Mouse (Mus musculus) MEL (cell line): ENCODE data around the gene Btn2a2. TPM values are rescaled to one million over a fixed set of nuclear protein-coding genes. Genes with fewer than 3 reads are reported as not detected.

ENCODE experiments used
- DNase-seq: peaks from one replicate; pipeline ENCODE4 v3.0.0; 2011; ENCODE audit warnings: low read depth, low spot score
- H3K27ac ChIP-seq: 2 replicates; pipeline ENCODE4 v1.5.1; 2012; ENCODE audit warnings: low read depth, mild to moderate bottlenecking, control low read depth, low read length, moderate library complexity; ENCODE audit not compliant: control insufficient read depth
- H3K27me3 ChIP-seq, 2 experiments: fragments of 150-350 bp in 1 of 2; sonication (generic) in 1 of 2; 2 replicates each; pipeline ENCODE4 v1.6.1; 2012; ENCODE audit warnings: low read length in 2 of 2, mild to moderate bottlenecking in 2 of 2, improper control_type of control experiment in 1 of 2, moderate library complexity in 1 of 2; ENCODE audit not compliant: insufficient read depth in 2 of 2, control insufficient read depth in 1 of 2
- H3K36me3 ChIP-seq, 2 experiments: 2 replicates each; pipeline ENCODE4 v1.6.1; 2012 to 2014; ENCODE audit warnings: low read length in 2 of 2, improper control_type of control experiment in 1 of 2, inconsistent platforms in 1 of 2, mild to moderate bottlenecking in 1 of 2; ENCODE audit not compliant: insufficient read depth in 2 of 2, control insufficient read depth in 1 of 2
- H3K4me1 ChIP-seq, 2 experiments: fragments of 150-350 bp in 1 of 2; sonication (generic) in 1 of 2; 2 replicates each; pipeline ENCODE4 v1.6.1; 2012; ENCODE audit warnings: low read length in 2 of 2, improper control_type of control experiment in 1 of 2, mild to moderate bottlenecking in 1 of 2; ENCODE audit not compliant: insufficient read depth in 2 of 2, control insufficient read depth in 1 of 2
- H3K4me3 ChIP-seq, 2 experiments: fragments of 150-350 bp in 1 of 2; sonication (generic) in 1 of 2; 2 replicates each; pipeline ENCODE4 v1.5.1; 2012; ENCODE audit warnings: low read depth in 2 of 2, low read length in 2 of 2, mild to moderate bottlenecking in 2 of 2, moderate library complexity in 2 of 2, control low read depth in 1 of 2, improper control_type of control experiment in 1 of 2; ENCODE audit not compliant: control insufficient read depth in 1 of 2, insufficient read depth in 1 of 2
- H3K79me2 ChIP-seq: 2 replicates; pipeline ENCODE4 v1.6.1; 2012; ENCODE audit warnings: mild to moderate bottlenecking, low read length, moderate library complexity; ENCODE audit not compliant: control insufficient read depth, poor library complexity, insufficient read depth
- H3K9ac ChIP-seq: 2 replicates; pipeline ENCODE4 v1.6.1; 2012; ENCODE audit warnings: low read depth, mild to moderate bottlenecking, control low read depth, low read length, moderate library complexity; ENCODE audit not compliant: control insufficient read depth, poor library complexity, severe bottlenecking
- H3K9me3 ChIP-seq: fragments of 150-350 bp; sonication (generic); replicated peaks from 2 replicates; pipeline ENCODE4 v1.6.1; 2012; ENCODE audit warnings: mild to moderate bottlenecking, low read length, improper control_type of control experiment, moderate library complexity; ENCODE audit not compliant: insufficient read depth
- E2F4 ChIP-seq: IDR thresholded peaks from 2 replicates; pipeline ENCODE4 v1.6.1; 2011; ENCODE audit warnings: low read depth, low read length, improper control_type of control experiment, borderline replicate concordance
- ELF1 ChIP-seq: IDR thresholded peaks from 2 replicates; pipeline ENCODE4 v1.6.1; 2014; ENCODE audit warnings: low read depth, mild to moderate bottlenecking, inconsistent platforms, low read length, improper control_type of control experiment, moderate library complexity
- EP300 ChIP-seq, 2 experiments: IDR thresholded peaks; 2 replicates each; pipeline ENCODE4 v1.6.1; 2011; ENCODE audit warnings: improper control_type of control experiment in 2 of 2, low read length in 2 of 2, low read depth in 1 of 2, mild to moderate bottlenecking in 1 of 2
- GABPA ChIP-seq: IDR thresholded peaks from 2 replicates; pipeline ENCODE4 v1.6.1; 2012; ENCODE audit warnings: low read depth, mild to moderate bottlenecking, inconsistent platforms, low read length, improper control_type of control experiment, moderate library complexity
- GATA1 ChIP-seq: IDR thresholded peaks from 2 replicates; pipeline ENCODE4 v1.6.1; 2011; ENCODE audit warnings: low read depth, low read length, improper control_type of control experiment
- JUND ChIP-seq: IDR thresholded peaks from 2 replicates; pipeline ENCODE4 v1.6.1; 2011; ENCODE audit warnings: low read depth, mild to moderate bottlenecking, improper control_type of control experiment, low read length
- MEF2A ChIP-seq: IDR thresholded peaks from 2 replicates; pipeline ENCODE4 v1.6.1; 2014; ENCODE audit warnings: low read depth, mild to moderate bottlenecking, inconsistent platforms, low read length, improper control_type of control experiment; ENCODE audit not compliant: poor library complexity, insufficient replicate concordance, severe bottlenecking; ENCODE audit errors: extremely low read depth
- MYB ChIP-seq: IDR thresholded peaks from 2 replicates; pipeline ENCODE4 v1.6.1; 2011; ENCODE audit warnings: mild to moderate bottlenecking, low read depth, low read length, improper control_type of control experiment
- MYC ChIP-seq: IDR thresholded peaks from 2 replicates; pipeline ENCODE4 v1.6.1; 2011; ENCODE audit warnings: low read depth, mild to moderate bottlenecking, low read length, improper control_type of control experiment, moderate library complexity
- NELFE ChIP-seq: IDR thresholded peaks from 2 replicates; pipeline ENCODE4 v1.6.1; 2011; ENCODE audit warnings: low read depth, low read length, improper control_type of control experiment
- POLR2A ChIP-seq, 2 experiments: IDR thresholded peaks; 2 replicates each; pipeline ENCODE4 v1.6.1; 2011 to 2012; ENCODE audit warnings: low read length in 2 of 2, mild to moderate bottlenecking in 2 of 2, control low read depth in 1 of 2, improper control_type of control experiment in 1 of 2, low read depth in 1 of 2, moderate library complexity in 1 of 2; ENCODE audit not compliant: control insufficient read depth in 1 of 2, insufficient read depth in 1 of 2, poor library complexity in 1 of 2
- POLR2AphosphoS5 ChIP-seq: IDR thresholded peaks from 2 replicates; pipeline ENCODE4 v1.6.1; 2012; ENCODE audit warnings: low read depth, borderline replicate concordance, mild to moderate bottlenecking, inconsistent platforms, low read length, moderate library complexity, mixed read lengths
- RAD21 ChIP-seq: IDR thresholded peaks from 2 replicates; pipeline ENCODE4 v1.6.1; 2011; ENCODE audit warnings: mild to moderate bottlenecking, low read depth, low read length, improper control_type of control experiment
- TAL1 ChIP-seq: IDR thresholded peaks from 2 replicates; pipeline ENCODE4 v1.6.1; 2012; ENCODE audit warnings: mild to moderate bottlenecking, inconsistent platforms, low read length, moderate library complexity, mixed read lengths
- TBP ChIP-seq: IDR thresholded peaks from 2 replicates; pipeline ENCODE4 v1.8.0; 2011; ENCODE audit warnings: low read depth, low read length, improper control_type of control experiment
- USF2 ChIP-seq, 2 experiments: IDR thresholded peaks; 2 replicates each; pipeline ENCODE4 v1.6.1; 2011 to 2012; ENCODE audit warnings: improper control_type of control experiment in 2 of 2, low read length in 2 of 2, borderline replicate concordance in 1 of 2, inconsistent platforms in 1 of 2, low read depth in 1 of 2, mild to moderate bottlenecking in 1 of 2; ENCODE audit not compliant: insufficient read depth in 1 of 2
- ZKSCAN1 ChIP-seq: IDR thresholded peaks from 2 replicates; pipeline ENCODE4 v1.6.1; 2012; ENCODE audit warnings: low read depth, mild to moderate bottlenecking, inconsistent platforms, low read length, improper control_type of control experiment, moderate library complexity
- polyA plus RNA-seq, 2 experiments: library from polyadenylated mRNA; stranded (reverse) in 1 of 2; unstranded in 1 of 2; fragments of >175 nt in 1 of 2; fragments of >200 nt in 1 of 2; gene quantifications; 2 replicates each; pipeline versions ENCODE4 v1.2.1 to v1.2.4; 2012; ENCODE audit warnings: low replicate concordance in 2 of 2, low read depth in 1 of 2; ENCODE audit not compliant: insufficient read length in 2 of 2, insufficient read depth in 1 of 2, missing spikeins in 1 of 2
- total RNA-seq: library from RNA; depleted of rRNA; stranded (reverse); fragments of 300-350 nt; gene quantifications from 2 replicates; pipeline ENCODE4 v1.2.3, GENCODE M21; 2012

Btn2a2 gene
- total and polyA plus RNA-seq, 3 experiments: not detected

GRCm38 (mm10) chr13:23435241-23435640, 53.4 kb downstream of the Btn2a2 start:
- Histone ChIP-seq H3K4me1 (peaks cover 0 to 4% of the 10 kb centered on the region in 2 experiments; a peak in 1 of 4 replicates), H3K9ac (peak overlapping the region; percentile 66), H3K27ac (peak overlapping the region; percentile 52), H3K27me3 (no peaks in the 10 kb centered on the region), H3K4me3 (peak overlapping the region; percentile 65 to 83), H3K9me3 (no peaks in the 10 kb centered on the region), H3K36me3 (no peaks in the 10 kb centered on the region), H3K79me2 (no peaks in the 10 kb centered on the region; the same call in 1 of the 2 replicates)
- peak; percentile 77 for DNase-seq
- TF ChIP-seq MYC: no peak
- no peak for TF ChIP-seq MEF2A
- TF ChIP-seq EP300 (IDR thresholded peaks at IDR 0.05; ENCODE audit: low read depth in 1 of 2, low read length in 2 of 2): no peak
- TF ChIP-seq RAD21: no peak
- TF ChIP-seq ZKSCAN1: no peak
- no peak for TF ChIP-seq MYB
- no peak for TF ChIP-seq JUND
- TF ChIP-seq GATA1: no peak
- no peak for TF ChIP-seq POLR2AphosphoS5
- TF ChIP-seq TAL1: no peak
- no peak for TF ChIP-seq E2F4
- TF ChIP-seq NELFE: no peak
- no peak for TF ChIP-seq ELF1
- no peak for TF ChIP-seq POLR2A (IDR thresholded peaks at IDR 0.05; ENCODE audit: control insufficient read depth in 1 of 2, insufficient read depth in 1 of 2, low read depth in 1 of 2, low read length in 2 of 2, poor library complexity in 1 of 2)

- H3K9me3 ChIP-seq: no peaks in the 10 kb centered on the region
- peak overlapping the region; percentile 68 for H3K9ac ChIP-seq
- DNase-seq: peak; percentile 81
- H3K79me2 ChIP-seq: no peaks in the 10 kb centered on the region; the same call in 1 of the 2 replicates
- H3K27ac ChIP-seq: peak overlapping the region; percentile 64
- TF ChIP-seq USF2 (IDR thresholded peaks at IDR 0.05; ENCODE audit: borderline replicate concordance in 1 of 2, insufficient read depth in 1 of 2, low read depth in 1 of 2, low read length in 2 of 2) (no peak), GABPA (no peak), TBP (peak; percentile 71; the same call in 1 of the 2 replicates)
- peak overlapping the region; percentile 65 to 72 for H3K4me3 ChIP-seq
- no peaks in the 10 kb centered on the region for H3K4me1 ChIP-seq
- H3K36me3 ChIP-seq: no peaks in the 10 kb centered on the region
- no peaks in the 10 kb centered on the region for H3K27me3 ChIP-seq
Observed at GRCm38 (mm10) chr13:23434426-23434825, 54.2 kb downstream of the Btn2a2 start.
